Comparison of ENCODE assay signal across 22 mouse cellular contexts in the genomic region with DNA sequence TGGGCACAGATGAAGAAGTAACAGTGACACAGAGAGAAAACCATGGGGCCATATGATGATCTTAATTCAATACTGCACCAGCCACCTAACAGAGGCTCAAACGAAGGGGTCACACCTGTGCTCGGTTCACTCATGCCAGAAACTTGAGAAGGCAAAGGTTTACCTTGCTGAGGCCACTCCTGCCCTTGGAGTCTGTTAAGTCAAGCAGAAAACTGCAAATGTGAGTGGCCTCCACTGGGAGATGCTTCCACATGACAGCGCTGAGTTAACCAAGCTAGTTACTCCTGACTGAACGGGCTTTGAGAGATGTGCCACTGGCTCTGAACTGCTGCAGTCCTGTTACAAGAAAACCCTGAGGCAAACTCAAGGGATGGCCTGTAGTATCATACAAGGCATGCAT.
DNase-seq lines count a peak whose midpoint lies in the region; ATAC-seq lines count a peak whose summit lies in the region.
"Had no signal": no experiment of that assay in that cellular context is flagged by ENCODE, and none has a peak within 500 bp of the region (broad histone marks: within the 10 kb centered on the region; RNA-seq: fewer than 3 reads in every experiment).

No protein-coding gene starts in this region.

- peak; percentile 71 for ATAC-seq in kidney, embryonic 16.5 days (ENCODE audit: low FRiP score, low TSS enrichment)
- ATAC-seq: forebrain, embryonic 14.5 days had no signal

- 37% methylated on average over 4 of the region's 4 CpGs for WGBS in kidney, embryonic 16.5 days
- WGBS in hindbrain, embryonic 10.5 days: 83% methylated on average over 4 of the region's 4 CpGs

- H3K27ac ChIP-seq in kidney, embryonic 16.5 days (ENCODE audit: low read length): no peak overlapping the region
- no peak overlapping the region for H3K27ac ChIP-seq in hindbrain, embryonic 10.5 days
- H3K27ac ChIP-seq: embryonic facial prominence, embryonic 15.5 days; forebrain, embryonic 10.5 days; gastrocnemius, adult 2 months; heart, adult 2 months; heart, embryonic 15.5 days; hindbrain, embryonic 15.5 days had no signal

- peak; percentile 67 for DNase-seq in kidney, adult 11 months
- DNase-seq in kidney, adult 18-20 months: no peak
- peak; percentile 48 to 74 for DNase-seq in kidney, postnatal 25 days
- DNase-seq in hindbrain, embryonic 10.5 days (ENCODE audit: low spot score): no peak
- DNase-seq in gastrocnemius, adult 8-10 months (ENCODE audit: low spot score in 2 of 2): no peak
- DNase-seq in spleen, postnatal 4 days (ENCODE audit: low spot score in 2 of 2): no peak
- no peak for DNase-seq in liver
- DNase-seq: adrenal gland, postnatal 14 days; cerebellum, adult 18-20 months; cerebellum, postnatal 14 days; embryo, embryonic 11 days; gastrocnemius, adult 2 months; heart, adult 2 months; heart, postnatal 14 days had no signal

- no peak overlapping the region for H3K4me3 ChIP-seq in kidney, embryonic 16.5 days (ENCODE audit: low read length)
- no peak overlapping the region for H3K4me3 ChIP-seq in hindbrain, embryonic 10.5 days
- H3K4me3 ChIP-seq: embryonic facial prominence, embryonic 15.5 days; erythroblast, embryonic 14.5 days; forebrain, embryonic 10.5 days; gastrocnemius, adult 2 months; heart, adult 2 months; heart, embryonic 15.5 days; hindbrain, embryonic 15.5 days had no signal

- H3K9me3 ChIP-seq in kidney, embryonic 16.5 days (ENCODE audit: low read length): no peaks in the 10 kb centered on the region
- no peaks in the 10 kb centered on the region for H3K9me3 ChIP-seq in hindbrain, embryonic 10.5 days
- H3K9me3 ChIP-seq: embryonic facial prominence, embryonic 15.5 days; forebrain, embryonic 10.5 days; heart, embryonic 15.5 days; hindbrain, embryonic 15.5 days had no signal

- H3K4me2 ChIP-seq in kidney, embryonic 16.5 days (replicated peaks; ENCODE audit: low read depth, low read length): no peak overlapping the region
- H3K4me2 ChIP-seq: embryonic facial prominence, embryonic 15.5 days; heart, embryonic 11.5 days; heart, embryonic 15.5 days; hindbrain, embryonic 15.5 days had no signal

- H3K4me1 ChIP-seq in kidney, embryonic 16.5 days (ENCODE audit: insufficient read depth, low read length): peaks cover 10% of the 10 kb centered on the region; the same call in 1 of the 2 replicates
- H3K4me1 ChIP-seq in hindbrain, embryonic 10.5 days (replicated peaks): peaks cover 6% of the 10 kb centered on the region; the same call in 1 of the 2 replicates
- H3K4me1 ChIP-seq: hindbrain, embryonic 15.5 days had no signal

- H3K36me3 ChIP-seq in kidney, embryonic 16.5 days (ENCODE audit: insufficient read depth, low read length): no peaks in the 10 kb centered on the region
- H3K36me3 ChIP-seq in hindbrain, embryonic 10.5 days: no peaks in the 10 kb centered on the region
- H3K36me3 ChIP-seq: embryonic facial prominence, embryonic 15.5 days; forebrain, embryonic 10.5 days; heart, embryonic 15.5 days; hindbrain, embryonic 15.5 days had no signal

- H3K9ac ChIP-seq in kidney, embryonic 16.5 days (replicated peaks; ENCODE audit: low read length): no peak overlapping the region
- H3K9ac ChIP-seq: embryonic facial prominence, embryonic 15.5 days; heart, embryonic 15.5 days; hindbrain, embryonic 15.5 days had no signal

- H3K27me3 ChIP-seq in kidney, embryonic 16.5 days (ENCODE audit: insufficient read depth, low read length): no peaks in the 10 kb centered on the region
- H3K27me3 ChIP-seq in hindbrain, embryonic 10.5 days (ENCODE audit: insufficient read depth, poor library complexity, severe bottlenecking): no peaks in the 10 kb centered on the region
- H3K27me3 ChIP-seq: heart, embryonic 15.5 days; hindbrain, embryonic 15.5 days had no signal

Comparison
In these comparisons a context has a peak if more than half of its experiments do, and no peak if none do; other contexts are left out.
1. DNase-seq: peak in kidney, adult 11 months (single experiment) and kidney, postnatal 25 days (2 of 2); none in kidney, adult 18-20 months (single experiment), hindbrain, embryonic 10.5 days (single experiment), gastrocnemius, adult 8-10 months (0 of 2), spleen, postnatal 4 days (0 of 2) and liver (single experiment).